Mouse (Mus musculus): Measurements from ENCODE around the gene Gm4881.

Gene Gm4881

Small RNA genes within 50 kb of the gene (microRNA-seq; reads per million reads assigned to microRNA genes)
- gene Mir7046 (1.0 to 3.1 reads per million in 2 experiments), gene Mir7047 (0.11 to 1.2 reads per million in 2 experiments)
